Mouse (Mus musculus) thymus, adult 2 months (tissue): ENCODE measurements around the gene Tex26.

ENCODE experiments used
- CTCF ChIP-seq: fragments of 200-500 bp; IDR thresholded peaks from 2 replicates; pipeline ENCODE4 v1.5.1; 2012; ENCODE audit warnings: mild to moderate bottlenecking, control low read depth, low read length, moderate library complexity, borderline replicate concordance; ENCODE audit not compliant: control insufficient read depth, poor library complexity, insufficient read depth; ENCODE audit errors: extremely low read depth
- POLR2A ChIP-seq: fragments of 200-500 bp; IDR thresholded peaks from 2 replicates; pipeline ENCODE4 v1.6.1; 2012; ENCODE audit warnings: mild to moderate bottlenecking, low read length, control low read depth, moderate library complexity; ENCODE audit not compliant: control insufficient read depth, poor library complexity, insufficient read depth; ENCODE audit errors: extremely low read depth

DNA sequence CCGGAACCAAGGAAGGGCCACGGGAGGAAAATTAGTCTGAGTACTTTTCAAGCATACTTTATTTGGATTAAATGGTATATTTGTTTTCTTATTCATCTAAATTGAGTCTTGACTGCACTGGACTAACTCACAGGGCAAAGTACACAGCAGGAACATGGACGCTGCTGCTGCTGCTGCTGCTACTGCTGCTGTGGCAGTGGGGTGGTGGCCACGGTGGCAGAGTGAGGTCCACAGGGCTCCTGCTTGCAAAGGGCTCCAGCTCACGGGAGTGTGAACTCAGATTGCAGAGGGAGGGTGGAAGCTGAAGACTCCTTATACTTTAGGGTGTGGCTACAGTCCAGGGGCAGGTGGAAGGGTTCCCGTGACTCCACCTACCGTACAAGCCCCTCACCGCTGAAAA lies 65.5 kb downstream of the Tex26 start:
- TF ChIP-seq POLR2A: no peak
- TF ChIP-seq CTCF: no peak
